Mouse (Mus musculus) liver, embryonic 14.5 days (tissue): Measurements from ENCODE around the gene Lgals12. TPM values are rescaled to one million over a fixed set of nuclear protein-coding genes. Genes with fewer than 3 reads are reported as not detected.

Experiments used
- ATAC-seq: fragments of 200-750 bp; cut with Nextera tagmentation; 2 replicates; pipeline ENCODE4 v1.8.0; 2017; ENCODE audit warnings: moderate number of reproducible peaks, mild to moderate bottlenecking, moderate library complexity; ENCODE audit not compliant: insufficient read depth
- DNase-seq, 3 experiments: peaks; one replicate each; pipeline ENCODE4 v3.0.0-alpha.2; 2012 to 2013; ENCODE audit warnings: low read depth in 3 of 3, low spot score in 3 of 3
- H3K27ac ChIP-seq: fragments of 300-500 bp; sonication (generic); 2 replicates; pipeline ENCODE4 v1.5.1; 2014; ENCODE audit warnings: moderate library complexity, mild to moderate bottlenecking, control low read depth, inconsistent platforms
- H3K27me3 ChIP-seq: fragments of 300-500 bp; sonication (generic); 2 replicates; pipeline ENCODE4 v1.6.1; 2014; ENCODE audit warnings: mild to moderate bottlenecking, low read length, moderate library complexity; ENCODE audit not compliant: control insufficient read depth, insufficient read depth
- H3K36me3 ChIP-seq: fragments of 300-500 bp; sonication (generic); replicated peaks from 2 replicates; pipeline ENCODE4 v1.6.1; 2014; ENCODE audit warnings: low read depth; ENCODE audit not compliant: control insufficient read depth, insufficient read depth
- H3K4me1 ChIP-seq, 2 experiments: fragments of 200-500 bp in 1 of 2; fragments of 300-500 bp in 1 of 2; sonication (generic) in 1 of 2; replicated peaks; 2 replicates each; pipeline ENCODE4 v1.6.1; 2012 to 2014; ENCODE audit warnings: antibody characterized with exemption in 1 of 2, inconsistent platforms in 1 of 2, low read length in 1 of 2; ENCODE audit not compliant: control insufficient read depth in 2 of 2, insufficient read depth in 2 of 2
- H3K4me2 ChIP-seq: fragments of 300-500 bp; sonication (generic); 2 replicates; pipeline ENCODE4 v1.6.1; 2014; ENCODE audit warnings: low read depth, mild to moderate bottlenecking, control low read depth, moderate library complexity
- H3K4me3 ChIP-seq, 2 experiments: fragments of 200-500 bp in 1 of 2; fragments of 300-500 bp in 1 of 2; sonication (generic) in 1 of 2; 2 replicates each; pipeline ENCODE4 v1.5.1; 2012 to 2014; ENCODE audit warnings: low read depth in 2 of 2, low read length in 2 of 2, mild to moderate bottlenecking in 2 of 2, control low read depth in 1 of 2, inconsistent platforms in 1 of 2, moderate library complexity in 1 of 2; ENCODE audit not compliant: insufficient read depth in 1 of 2
- H3K9ac ChIP-seq: fragments of 300-500 bp; sonication (generic); replicated peaks from 2 replicates; pipeline ENCODE4 v1.6.1; 2014; ENCODE audit warnings: mild to moderate bottlenecking, control low read depth, moderate library complexity
- H3K9me3 ChIP-seq: fragments of 300-500 bp; sonication (generic); 2 replicates; pipeline ENCODE4 v1.6.1; 2016; ENCODE audit warnings: low read length, mixed read lengths; ENCODE audit not compliant: control insufficient read depth
- CTCF ChIP-seq: IDR thresholded peaks from 2 replicates; pipeline ENCODE4 v1.5.1; 2016; ENCODE audit warnings: antibody characterized with exemption, low read depth, control low read depth
- EP300 ChIP-seq: IDR thresholded peaks from 2 replicates; pipeline ENCODE4 v1.6.1; 2016; ENCODE audit warnings: antibody characterized with exemption, low read depth
- WGBS: fragments of 180-500 bp; shearing (Covaris S2); extraction: QIAGEN DNeasy Blood & Tissue Kit; methylation state at CpG from one replicate; pipeline ENCODE4 v1.1.7; 2014; ENCODE audit not compliant: insufficient replicate concordance; 5-methylcytosine and 5-hydroxymethylcytosine counted together
- polyA plus RNA-seq, 2 experiments: library from polyadenylated mRNA; depleted of rRNA in 1 of 2; stranded (reverse) in 1 of 2; unstranded in 1 of 2; fragments of >200 nt; fragmentation: Nextera tagmentation in 1 of 2; extraction: Ambion mirVana in 1 of 2; gene quantifications; 2 replicates each; pipeline versions ENCODE4 v1.2.1 to v1.2.3; 2012 to 2014

The Lgals12 gene
- polyA plus RNA-seq, 2 experiments: 0.01 TPM; not detected in 1

- ATAC-seq: no peak
- 35% methylated on average over 5 of the region's 5 CpGs for WGBS
- DNase-seq: no peak
- no peak for TF ChIP-seq EP300
- no peak for TF ChIP-seq CTCF
- Histone ChIP-seq H3K4me3 (no peak overlapping the region), H3K9ac (no peak overlapping the region), H3K4me2 (no peak overlapping the region), H3K9me3 (no peaks in the 10 kb centered on the region), H3K27ac (no peak overlapping the region), H3K36me3 (no peaks in the 10 kb centered on the region), H3K27me3 (no peaks in the 10 kb centered on the region), H3K4me1 (no peaks in the 10 kb centered on the region)
These were observed 37.3 kb downstream of the Lgals12 start for GRCm38 (mm10) chr19:7569650-7570049.

DNA sequence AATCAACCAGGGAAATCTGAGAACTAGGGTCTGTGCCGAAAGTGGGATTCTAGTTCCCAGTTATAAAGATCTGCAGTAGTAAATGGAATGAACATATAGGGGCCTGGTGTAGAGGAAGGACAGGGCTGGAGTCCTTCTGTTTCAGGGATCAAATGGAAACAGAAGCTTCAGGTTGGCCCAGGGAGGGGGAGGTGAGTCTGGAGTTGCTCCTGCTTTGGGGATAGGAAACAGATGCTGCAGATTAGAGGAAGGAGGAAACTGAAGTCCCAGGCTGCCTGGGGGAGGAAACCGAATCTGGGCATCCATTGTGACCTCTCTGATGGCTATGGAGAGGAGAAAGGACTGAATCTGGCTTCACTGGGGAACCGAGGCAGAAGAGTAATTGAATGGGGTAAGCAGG lies 38.6 kb downstream of the Lgals12 start:
- no peak overlapping the region for H3K27ac ChIP-seq
- H3K9ac ChIP-seq: no peak overlapping the region
- no peaks in the 10 kb centered on the region for H3K4me1 ChIP-seq
- no peaks in the 10 kb centered on the region for H3K27me3 ChIP-seq
- ATAC-seq (no peak), DNase-seq (no peak)
- H3K4me2 ChIP-seq: no peak overlapping the region
- H3K4me3 ChIP-seq: no peak overlapping the region
- 24% methylated on average over 3 of the region's 3 CpGs for WGBS
- H3K36me3 ChIP-seq: no peaks in the 10 kb centered on the region
- TF ChIP-seq CTCF (no peak), EP300 (no peak)
- H3K9me3 ChIP-seq: no peaks in the 10 kb centered on the region

DNA sequence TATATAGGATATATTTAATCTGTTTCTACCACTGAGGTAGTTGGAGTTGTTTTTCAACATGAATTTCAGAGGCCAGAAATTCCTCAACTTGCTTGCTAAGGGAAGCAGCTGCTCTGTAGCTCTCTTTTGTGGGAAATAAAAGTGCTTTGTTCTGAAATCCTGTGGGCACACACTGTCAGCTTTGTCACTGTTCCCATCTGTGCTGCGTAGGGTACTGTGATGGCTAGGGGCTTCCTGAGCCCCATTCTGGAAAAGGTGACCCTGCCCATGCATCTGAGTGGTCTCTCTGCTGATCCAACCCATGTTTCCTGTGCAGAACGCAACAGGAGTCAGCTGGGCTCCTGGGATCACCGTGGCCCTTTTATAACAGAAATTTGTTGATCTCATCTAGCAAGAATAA lies 40.2 kb downstream of the Lgals12 start:
- Histone ChIP-seq H3K4me3 (no peak overlapping the region), H3K4me1 (no peaks in the 10 kb centered on the region), H3K9me3 (no peaks in the 10 kb centered on the region), H3K4me2 (no peak overlapping the region), H3K27ac (no peak overlapping the region), H3K36me3 (no peaks in the 10 kb centered on the region), H3K9ac (no peak overlapping the region), H3K27me3 (no peaks in the 10 kb centered on the region)
- DNase-seq (no peak), ATAC-seq (no peak)
- no peak for TF ChIP-seq CTCF
- TF ChIP-seq EP300: no peak
- 74% methylated on average over 3 of the region's 3 CpGs for WGBS

- no peak for ATAC-seq
- no peak for DNase-seq
- Histone ChIP-seq H3K27me3 (no peaks in the 10 kb centered on the region), H3K9ac (no peak overlapping the region), H3K36me3 (no peaks in the 10 kb centered on the region), H3K27ac (no peak overlapping the region), H3K4me2 (no peak overlapping the region), H3K9me3 (no peaks in the 10 kb centered on the region), H3K4me3 (no peak overlapping the region), H3K4me1 (no peaks in the 10 kb centered on the region)
- TF ChIP-seq EP300 (no peak), CTCF (no peak)
- WGBS: 75% methylated on average over 1 of the region's 1 CpGs
These were observed 42.5 kb downstream of the Lgals12 start for GRCm38 (mm10) chr19:7564457-7564856.

GRCm38 (mm10) chr19:7563676-7564075 lies 43.3 kb downstream of the Lgals12 start:
- H3K9ac ChIP-seq: no peak overlapping the region
- WGBS: 58% methylated on average over 2 of the region's 2 CpGs
- no peak for DNase-seq

More at GRCm38 (mm10) chr19:7563676-7564075, 43.3 kb downstream of the Lgals12 start:
- no peak for ATAC-seq
- TF ChIP-seq CTCF (no peak), EP300 (no peak)
- H3K4me1 ChIP-seq: peaks cover 0 to under 1% of the 10 kb centered on the region in 2 experiments; a peak in 1 of 4 replicates
- no peak overlapping the region for H3K4me3 ChIP-seq
- no peaks in the 10 kb centered on the region for H3K27me3 ChIP-seq
- H3K4me2 ChIP-seq: no peak overlapping the region
- H3K27ac ChIP-seq: no peak overlapping the region
- H3K36me3 ChIP-seq: no peaks in the 10 kb centered on the region
- no peaks in the 10 kb centered on the region for H3K9me3 ChIP-seq
